ENCODE assay signal across 10 mouse cellular contexts in the genomic region with DNA sequence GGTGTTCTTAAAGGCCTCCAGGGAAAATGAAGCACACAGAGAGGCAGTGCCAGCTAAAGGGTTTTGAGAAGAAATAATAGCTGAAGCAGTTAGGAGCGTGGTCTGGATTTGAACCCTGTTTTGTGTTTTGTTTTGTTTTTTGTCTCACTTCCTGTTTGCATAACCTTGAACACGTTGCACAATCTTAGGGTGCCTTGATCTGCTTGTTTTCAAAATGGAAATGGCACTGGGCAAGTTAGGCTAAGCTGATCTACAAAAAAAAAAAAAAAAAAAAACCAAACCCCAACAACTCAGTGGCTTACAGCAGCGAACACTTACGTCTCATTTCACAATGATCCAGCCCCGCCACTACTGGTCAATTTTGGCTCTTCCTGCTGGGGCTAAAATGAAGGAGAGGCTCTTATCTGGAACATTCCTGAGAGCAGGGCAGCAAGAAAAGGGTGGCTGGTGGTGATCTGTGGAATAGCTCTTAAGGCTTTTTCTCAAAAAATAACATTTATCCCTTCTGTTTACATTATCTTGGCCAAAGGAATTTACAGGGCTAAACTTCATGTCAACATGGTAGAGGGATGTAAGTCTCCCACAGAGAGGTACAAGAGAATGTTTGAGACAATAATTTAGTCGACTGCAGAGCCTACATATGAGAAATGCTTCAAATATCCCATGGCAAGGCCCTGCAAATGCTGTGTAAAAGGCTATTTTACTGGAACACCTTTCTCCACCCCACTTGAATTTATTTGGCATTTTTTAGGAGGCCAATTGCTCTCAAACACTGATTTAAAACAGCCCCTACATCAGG. TPM values are rescaled to one million over a fixed set of nuclear protein-coding genes. Genes with fewer than 3 reads are reported as not detected.
DNase-seq lines count a peak whose midpoint lies in the region; ATAC-seq lines count a peak whose summit lies in the region.
"Had no signal": no experiment of that assay in that cellular context is flagged by ENCODE, and none has a peak within 500 bp of the region (broad histone marks: within the 10 kb centered on the region; RNA-seq: fewer than 3 reads in every experiment).

No protein-coding gene starts in this region.

- ATAC-seq in heart, embryonic 12.5 days (ENCODE audit: insufficient number of reproducible peaks, low FRiP score) = no peak
- ATAC-seq in liver, embryonic 12.5 days = no peak

- no peak overlapping the region for H3K4me3 ChIP-seq in heart, embryonic 12.5 days
- no peak overlapping the region for H3K4me3 ChIP-seq in liver, embryonic 12.5 days
- H3K4me3 ChIP-seq: gastrocnemius, adult 2 months had no signal

- H3K4me1 ChIP-seq in heart, embryonic 12.5 days (replicated peaks) = peaks cover 63% of the 10 kb centered on the region
- no peaks in the 10 kb centered on the region for H3K4me1 ChIP-seq in liver, embryonic 12.5 days

- H3K36me3 ChIP-seq in heart, embryonic 12.5 days = no peaks in the 10 kb centered on the region
- no peaks in the 10 kb centered on the region for H3K36me3 ChIP-seq in liver, embryonic 12.5 days

- H3K9me3 ChIP-seq in heart, embryonic 12.5 days (replicated peaks) = no peaks in the 10 kb centered on the region
- no peaks in the 10 kb centered on the region for H3K9me3 ChIP-seq in liver, embryonic 12.5 days (replicated peaks)

- WGBS in heart, embryonic 12.5 days = 22% methylated on average over 6 of the region's 6 CpGs
- 34% methylated on average over 6 of the region's 6 CpGs for WGBS in liver, embryonic 12.5 days (ENCODE audit: insufficient replicate concordance)

- DNase-seq in heart, adult 8-10 months (ENCODE audit: low spot score) = no peak
- peak; percentile 35 for DNase-seq in urinary bladder, postnatal 14 days (ENCODE audit: low spot score)
- DNase-seq in urinary bladder, postnatal 25 days (ENCODE audit: low spot score) = no peak
- no peak for DNase-seq in thymus, postnatal 25 days
- DNase-seq in adrenal gland, adult 8-10 months = no peak
- no peak for DNase-seq in cerebellum, adult 18-20 months
- DNase-seq: gastrocnemius, adult 2 months; kidney, adult 9 months had no signal

- H3K27ac ChIP-seq in heart, embryonic 12.5 days (ENCODE audit: poor library complexity, severe bottlenecking) = peak overlapping the region; percentile 97
- peak overlapping the region; percentile 26; the same call in 1 of the 2 replicates for H3K27ac ChIP-seq in liver, embryonic 12.5 days
- H3K27ac ChIP-seq: gastrocnemius, adult 2 months had no signal

- no peak overlapping the region for H3K9ac ChIP-seq in heart, embryonic 12.5 days
- no peak overlapping the region for H3K9ac ChIP-seq in liver, embryonic 12.5 days

- peak overlapping the region; percentile 17; the same call in 1 of the 2 replicates for H3K4me2 ChIP-seq in heart, embryonic 12.5 days
- no peak overlapping the region for H3K4me2 ChIP-seq in liver, embryonic 12.5 days

- H3K27me3 ChIP-seq in heart, embryonic 12.5 days (replicated peaks) = no peaks in the 10 kb centered on the region
- H3K27me3 ChIP-seq in liver, embryonic 12.5 days (replicated peaks) = 0 out of 2 replicates have a peak, but pooled peaks cover 3% of the 10 kb centered on the region

RNA-seq across cellular contexts. Expression of a gene that starts 34.3 kb away (rescaled TPM):
- polyA plus RNA-seq in heart, embryonic 12.5 days (2016; fragmentation: Nextera tagmentation; extraction: Ambion mirVana) = 219 and 235 TPM in 2 replicates
- 10 to 100 TPM; 21.6 to 24.0 (median 22.9) TPM for total RNA-seq in heart, adult 8-10 months (2022)
- 34.6 and 37.0 TPM in 2 replicates for polyA plus RNA-seq in liver, embryonic 12.5 days (2016; fragmentation: Nextera tagmentation; extraction: Ambion mirVana)
- 10 to 100 TPM; 42.2 to 60.3 (median 49.1) TPM for total RNA-seq in adrenal gland, adult 8-10 months (2022)
